Mouse (Mus musculus): ENCODE measurements around the gene Ctnnb1. TPM values are rescaled to one million over a fixed set of nuclear protein-coding genes. Genes with fewer than 3 reads are reported as not detected.
A peak's percentile ranks its signal among the peaks of the same experiment; 100 is the strongest.

Ctnnb1 gene
- polyA plus RNA-seq, 1 experiment from 2014 or later = 350 TPM

GRCm38 (mm10) chr9:120993004-120993403 lies 64.0 kb downstream of the Ctnnb1 start:
- H3K27me3 ChIP-seq (replicated peaks; ENCODE audit: control insufficient read depth, insufficient read depth, low read length) = no peaks in the 10 kb centered on the region

GRCm38 (mm10) chr9:120994223-120995155 lies 65.5 kb downstream of the Ctnnb1 start:
- no peak overlapping the region for H3K27ac ChIP-seq (ENCODE audit: low read depth, low read length)
- ATAC-seq = no peak
- no peaks in the 10 kb centered on the region for H3K9me3 ChIP-seq (ENCODE audit: control insufficient read depth, low read length)
- H3K4me2 ChIP-seq (ENCODE audit: low read length) = no peak overlapping the region
- H3K4me3 ChIP-seq (ENCODE audit: low read length) = no peak overlapping the region
- H3K4me1 ChIP-seq (ENCODE audit: control insufficient read depth, insufficient read depth, low read depth, low read length) = peaks cover 21% of the 10 kb centered on the region
- WGBS = 61% methylated on average over 15 of the region's 15 CpGs
- H3K36me3 ChIP-seq (ENCODE audit: control insufficient read depth, insufficient read depth, low read length) = no peaks in the 10 kb centered on the region
- H3K27me3 ChIP-seq (replicated peaks; ENCODE audit: control insufficient read depth, insufficient read depth, low read length) = no peaks in the 10 kb centered on the region
- H3K9ac ChIP-seq (ENCODE audit: low read depth, low read length) = no peak overlapping the region

More at GRCm38 (mm10) chr9:120993004-120993403, 64.0 kb downstream of the Ctnnb1 start:
- H3K36me3 ChIP-seq (ENCODE audit: control insufficient read depth, insufficient read depth, low read length) = no peaks in the 10 kb centered on the region
- no peaks in the 10 kb centered on the region for H3K9me3 ChIP-seq (ENCODE audit: control insufficient read depth, low read length)
- H3K4me1 ChIP-seq (ENCODE audit: control insufficient read depth, insufficient read depth, low read depth, low read length) = peaks cover 28% of the 10 kb centered on the region
- no peak overlapping the region for H3K9ac ChIP-seq (ENCODE audit: low read depth, low read length)
- 0 out of 2 replicates have a peak, but pooled peaks have one; percentile 4 for ATAC-seq
- no peak overlapping the region for H3K4me2 ChIP-seq (ENCODE audit: low read length)
- no peak overlapping the region for H3K4me3 ChIP-seq (ENCODE audit: low read length)
- 28% methylated on average over 10 of the region's 10 CpGs for WGBS
- H3K27ac ChIP-seq (ENCODE audit: low read depth, low read length) = no peak overlapping the region

- Histone ChIP-seq H3K4me3 (ENCODE audit: low read length) (no peak overlapping the region), H3K9ac (ENCODE audit: low read depth, low read length) (no peak overlapping the region), H3K36me3 (ENCODE audit: control insufficient read depth, insufficient read depth, low read length) (no peaks in the 10 kb centered on the region), H3K27ac (ENCODE audit: low read depth, low read length) (no peak overlapping the region), H3K4me2 (ENCODE audit: low read length) (no peak overlapping the region), H3K4me1 (ENCODE audit: control insufficient read depth, insufficient read depth, low read depth, low read length) (peaks cover 17% of the 10 kb centered on the region), H3K9me3 (ENCODE audit: control insufficient read depth, low read length) (no peaks in the 10 kb centered on the region), H3K27me3 (replicated peaks; ENCODE audit: control insufficient read depth, insufficient read depth, low read length) (no peaks in the 10 kb centered on the region)
- no peak for ATAC-seq
- 57% methylated on average over 11 of the region's 11 CpGs for WGBS
Observed at GRCm38 (mm10) chr9:120998696-120999095, 69.7 kb downstream of the Ctnnb1 start.

- no peak overlapping the region for H3K4me3 ChIP-seq (ENCODE audit: low read length)
- H3K9ac ChIP-seq (ENCODE audit: low read depth, low read length) = no peak overlapping the region
- H3K4me2 ChIP-seq (ENCODE audit: low read length) = no peak overlapping the region
- no peaks in the 10 kb centered on the region for H3K27me3 ChIP-seq (replicated peaks; ENCODE audit: control insufficient read depth, insufficient read depth, low read length)
- ATAC-seq = peak; percentile 53; the same call in 1 of the 2 replicates
- H3K36me3 ChIP-seq (ENCODE audit: control insufficient read depth, insufficient read depth, low read length) = no peaks in the 10 kb centered on the region
- 55% methylated on average over 7 of the region's 7 CpGs for WGBS
- H3K4me1 ChIP-seq (ENCODE audit: control insufficient read depth, insufficient read depth, low read depth, low read length) = peaks cover 11% of the 10 kb centered on the region
- no peaks in the 10 kb centered on the region for H3K9me3 ChIP-seq (ENCODE audit: control insufficient read depth, low read length)
- H3K27ac ChIP-seq (ENCODE audit: low read depth, low read length) = no peak overlapping the region
Observed at GRCm38 (mm10) chr9:121000641-121001320, 71.8 kb downstream of the Ctnnb1 start.

- Histone ChIP-seq H3K4me1 (ENCODE audit: control insufficient read depth, insufficient read depth, low read depth, low read length) (peaks cover 11% of the 10 kb centered on the region), H3K9ac (ENCODE audit: low read depth, low read length) (no peak overlapping the region), H3K9me3 (ENCODE audit: control insufficient read depth, low read length) (no peaks in the 10 kb centered on the region), H3K27me3 (replicated peaks; ENCODE audit: control insufficient read depth, insufficient read depth, low read length) (no peaks in the 10 kb centered on the region), H3K4me2 (ENCODE audit: low read length) (no peak overlapping the region), H3K4me3 (ENCODE audit: low read length) (no peak overlapping the region), H3K27ac (ENCODE audit: low read depth, low read length) (no peak overlapping the region), H3K36me3 (ENCODE audit: control insufficient read depth, insufficient read depth, low read length) (no peaks in the 10 kb centered on the region)
- ATAC-seq = no peak
- WGBS = 62% methylated on average over 15 of the region's 15 CpGs
Observed at GRCm38 (mm10) chr9:121001681-121002540, 72.9 kb downstream of the Ctnnb1 start.

GRCm38 (mm10) chr9:121005961-121006360 lies 76.9 kb downstream of the Ctnnb1 start:
- H3K9me3 ChIP-seq (ENCODE audit: control insufficient read depth, low read length) = no peaks in the 10 kb centered on the region
- 85% methylated on average over 7 of the region's 7 CpGs for WGBS
- no peaks in the 10 kb centered on the region for H3K27me3 ChIP-seq (replicated peaks; ENCODE audit: control insufficient read depth, insufficient read depth, low read length)
- peaks cover 9% of the 10 kb centered on the region for H3K4me1 ChIP-seq (ENCODE audit: control insufficient read depth, insufficient read depth, low read depth, low read length)
- no peak overlapping the region for H3K9ac ChIP-seq (ENCODE audit: low read depth, low read length)
- no peaks in the 10 kb centered on the region for H3K36me3 ChIP-seq (ENCODE audit: control insufficient read depth, insufficient read depth, low read length)
- H3K4me3 ChIP-seq (ENCODE audit: low read length) = no peak overlapping the region
- no peak for ATAC-seq
- no peak overlapping the region for H3K4me2 ChIP-seq (ENCODE audit: low read length)
- no peak overlapping the region for H3K27ac ChIP-seq (ENCODE audit: low read depth, low read length)

Small RNAs within 50 kb of the gene (microRNA-seq; reads per million reads assigned to microRNA genes)
- not detected for gene Mir7090

Data from hindbrain, embryonic 16.5 days (tissue).